14 mouse cellular contexts compared by ENCODE assay signal in the genomic region with DNA sequence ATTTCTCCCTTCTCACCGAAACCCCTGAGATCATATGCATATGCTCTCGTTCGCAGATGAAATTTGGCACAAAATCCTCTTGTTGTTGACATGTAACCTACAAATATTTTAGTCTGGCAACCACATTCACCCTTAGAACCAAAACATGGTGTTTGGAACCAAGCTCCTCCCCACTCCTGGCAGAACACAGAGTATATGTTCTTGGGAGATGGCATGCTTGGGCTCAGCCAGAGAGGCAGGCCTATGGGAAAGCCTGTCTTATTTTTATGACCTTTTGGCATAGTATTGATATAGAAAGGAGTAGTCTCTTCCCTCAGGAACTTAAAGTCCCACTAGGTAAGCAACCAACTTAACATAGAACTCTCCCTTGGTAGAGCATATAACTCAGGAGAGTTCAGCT.
"Had no signal": no experiment of that assay in that cellular context is flagged by ENCODE, and none has a peak within 500 bp of the region (broad histone marks: within the 10 kb centered on the region; RNA-seq: fewer than 3 reads in every experiment).

No protein-coding gene starts in this region.

- H3K4me1 ChIP-seq: limb, embryonic 12.5 days; limb, embryonic 15.5 days; liver, embryonic 13.5 days had no signal

- H3K4me3 ChIP-seq: limb, embryonic 12.5 days; limb, embryonic 15.5 days; liver, embryonic 13.5 days had no signal

- H3K9ac ChIP-seq: limb, embryonic 12.5 days; limb, embryonic 15.5 days; liver, embryonic 13.5 days had no signal

- H3K27ac ChIP-seq: limb, embryonic 12.5 days; limb, embryonic 15.5 days; liver, embryonic 13.5 days had no signal

- H3K36me3 ChIP-seq: limb, embryonic 12.5 days; limb, embryonic 15.5 days; liver, embryonic 13.5 days had no signal

- DNase-seq: kidney, adult 9 months; kidney, postnatal 14 days; kidney, postnatal 4 days; left cerebral cortex, postnatal 4 days; liver, embryonic 13.5 days; lung, adult 2 months; lung, postnatal 14 days; lung, postnatal 4 days; midbrain, embryonic 14.5 days; thymus, adult 2 months; thymus, postnatal 14 days; thymus, postnatal 4 days had no signal

- H3K27me3 ChIP-seq: limb, embryonic 12.5 days; limb, embryonic 15.5 days; liver, embryonic 13.5 days had no signal
